Mouse (Mus musculus) intestine, embryonic 15.5 days (tissue): ENCODE measurements around the gene Ephb2. TPM values are rescaled to one million over a fixed set of nuclear protein-coding genes. Genes with fewer than 3 reads are reported as not detected.

Experiments used
- ATAC-seq: fragments of 200-750 bp; cut with Nextera tagmentation; 2 replicates; pipeline ENCODE4 v1.8.0; 2017; ENCODE audit warnings: moderate TSS enrichment, moderate library complexity
- H3K27ac ChIP-seq: fragments of 300-500 bp; sonication (generic); 2 replicates; pipeline ENCODE4 v1.5.1; 2015; ENCODE audit warnings: mild to moderate bottlenecking, inconsistent platforms
- H3K27me3 ChIP-seq: fragments of 300-500 bp; sonication (generic); replicated peaks from 2 replicates; pipeline ENCODE4 v1.6.1; 2015; ENCODE audit warnings: inconsistent platforms
- H3K36me3 ChIP-seq: fragments of 300-500 bp; sonication (generic); 2 replicates; pipeline ENCODE4 v1.6.1; 2015; ENCODE audit warnings: inconsistent platforms
- H3K4me1 ChIP-seq: fragments of 300-500 bp; sonication (generic); replicated peaks from 2 replicates; pipeline ENCODE4 v1.6.1; 2015; ENCODE audit warnings: inconsistent platforms
- H3K4me2 ChIP-seq: fragments of 300-500 bp; sonication (generic); replicated peaks from 2 replicates; pipeline ENCODE4 v1.6.1; 2015; ENCODE audit warnings: mild to moderate bottlenecking, inconsistent platforms
- H3K4me3 ChIP-seq: fragments of 300-500 bp; sonication (generic); replicated peaks from 2 replicates; pipeline ENCODE4 v1.5.1; 2015; ENCODE audit warnings: inconsistent platforms
- H3K9ac ChIP-seq: fragments of 300-500 bp; sonication (generic); 2 replicates; pipeline ENCODE4 v1.6.1; 2015; ENCODE audit warnings: inconsistent platforms
- H3K9me3 ChIP-seq: fragments of 300-500 bp; sonication (generic); 2 replicates; pipeline ENCODE4 v1.6.1; 2016; ENCODE audit warnings: inconsistent platforms
- WGBS: fragments of 180-500 bp; shearing (Covaris S2); methylation state at CpG from one replicate; pipeline ENCODE4 v1.1.7; 2015; 5-methylcytosine and 5-hydroxymethylcytosine counted together
- polyA plus RNA-seq: library from polyadenylated mRNA; unstranded; fragments of >200 nt; fragmentation: Nextera tagmentation; extraction: Ambion mirVana; gene quantifications from 2 replicates; pipeline ENCODE4 v1.2.1, GENCODE M21; 2015

The Ephb2 gene
- polyA plus RNA-seq, 1 experiment from 2014 or later = 8.2 TPM

DNA sequence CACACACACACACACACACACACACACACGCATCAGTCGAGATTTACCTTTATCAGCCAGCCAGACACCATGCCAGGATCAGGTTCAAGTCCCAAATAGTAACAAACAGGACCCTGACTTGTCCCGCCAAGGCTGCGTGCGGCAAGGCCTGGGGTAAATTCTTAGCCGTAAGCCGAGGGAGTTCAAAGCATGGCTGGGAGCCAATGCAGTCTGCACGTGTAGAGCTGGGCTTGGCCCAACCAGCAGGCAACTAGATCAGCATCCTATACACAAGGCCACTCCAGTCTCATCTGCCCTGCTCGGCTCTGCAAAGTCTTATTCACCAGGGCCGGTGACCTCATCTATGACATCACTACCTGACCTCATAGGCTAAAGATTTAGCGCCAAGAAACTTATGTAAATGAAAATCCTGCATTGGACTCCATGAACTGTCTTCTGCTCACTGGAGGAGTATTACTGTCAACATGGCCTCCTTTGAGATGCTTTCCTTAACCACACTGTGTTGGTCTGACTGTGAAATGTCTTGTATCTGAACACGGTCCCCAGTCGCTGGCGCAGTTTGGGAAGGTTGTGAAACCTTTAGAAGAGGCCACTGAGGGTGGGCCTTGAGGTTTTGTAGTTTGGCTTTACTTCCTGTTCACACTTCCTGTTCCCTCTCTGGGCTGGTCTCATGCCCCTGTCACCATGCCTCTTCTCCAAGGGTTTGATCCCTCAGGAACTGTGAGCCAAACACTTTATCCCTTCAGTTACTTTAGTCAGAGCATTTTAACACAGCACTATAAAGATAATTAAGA, 117.4 kb downstream of the Ephb2 start:
- Histone ChIP-seq H3K27ac (no peak overlapping the region), H3K4me2 (no peak overlapping the region), H3K4me1 (peaks cover 15% of the 10 kb centered on the region), H3K36me3 (0 out of 2 replicates have a peak, but pooled peaks cover 3% of the 10 kb centered on the region), H3K9me3 (no peaks in the 10 kb centered on the region), H3K4me3 (no peak overlapping the region), H3K27me3 (no peaks in the 10 kb centered on the region), H3K9ac (no peak overlapping the region)
- 89% methylated on average over 14 of the region's 14 CpGs for WGBS
- ATAC-seq = no peak

DNA sequence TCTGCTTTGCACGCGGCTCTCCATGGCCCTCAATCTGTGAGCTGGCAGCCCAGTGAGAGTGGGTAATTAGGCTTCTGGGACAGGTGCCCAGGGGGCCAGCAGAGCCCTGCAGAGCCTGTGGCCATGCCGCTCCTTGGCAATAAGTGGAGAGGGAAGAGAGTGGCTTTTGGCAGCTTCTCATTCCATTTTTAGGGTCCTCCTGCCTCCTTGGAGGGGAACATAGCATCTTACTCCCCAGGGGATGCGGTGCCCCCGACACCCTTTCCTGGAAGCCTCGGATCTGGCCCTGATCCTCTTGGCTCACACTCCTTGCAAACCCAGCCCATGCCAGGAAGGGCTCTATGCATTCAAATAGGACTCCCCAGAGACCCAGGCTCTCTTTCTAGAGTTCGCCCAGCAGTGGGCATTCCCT, 119.2 kb downstream of the Ephb2 start:
- no peak overlapping the region for H3K9ac ChIP-seq
- H3K27ac ChIP-seq = no peak overlapping the region
- H3K9me3 ChIP-seq = no peaks in the 10 kb centered on the region
- no peaks in the 10 kb centered on the region for H3K27me3 ChIP-seq
- H3K36me3 ChIP-seq = 0 out of 2 replicates have a peak, but pooled peaks cover 3% of the 10 kb centered on the region
- WGBS = 78% methylated on average over 7 of the region's 7 CpGs
- no peak overlapping the region for H3K4me3 ChIP-seq
- peaks cover 15% of the 10 kb centered on the region for H3K4me1 ChIP-seq
- H3K4me2 ChIP-seq = no peak overlapping the region
- ATAC-seq = no peak

DNA sequence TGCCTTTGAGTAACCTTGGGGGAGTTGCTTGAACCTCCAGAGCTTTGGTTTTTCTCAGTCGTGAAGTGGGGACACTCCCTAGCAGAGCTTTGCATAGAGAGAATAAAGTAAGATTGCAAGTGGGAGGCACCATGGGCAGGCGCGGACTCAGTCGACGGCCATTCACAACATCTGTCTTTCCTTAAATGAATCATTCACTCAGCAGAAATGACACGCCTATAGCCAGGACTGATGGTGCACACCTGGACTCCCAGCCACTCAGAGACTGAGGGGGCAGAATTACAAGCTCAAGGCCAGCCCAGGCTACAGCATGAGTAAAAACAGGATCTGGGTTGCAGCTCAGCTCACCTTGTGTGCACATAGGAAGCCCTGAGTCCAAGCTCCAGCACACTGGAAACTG, 121.3 kb downstream of the Ephb2 start:
- H3K4me2 ChIP-seq = no peak overlapping the region
- H3K4me3 ChIP-seq = no peak overlapping the region
- no peak overlapping the region for H3K27ac ChIP-seq
- peak; percentile 66 for ATAC-seq
- 29% methylated on average over 6 of the region's 6 CpGs for WGBS
- H3K4me1 ChIP-seq = peaks cover 10% of the 10 kb centered on the region; the same call in 1 of the 2 replicates
- H3K36me3 ChIP-seq = 0 out of 2 replicates have a peak, but pooled peaks cover 3% of the 10 kb centered on the region
- H3K9ac ChIP-seq = no peak overlapping the region
- no peaks in the 10 kb centered on the region for H3K9me3 ChIP-seq
- H3K27me3 ChIP-seq = no peaks in the 10 kb centered on the region

DNA sequence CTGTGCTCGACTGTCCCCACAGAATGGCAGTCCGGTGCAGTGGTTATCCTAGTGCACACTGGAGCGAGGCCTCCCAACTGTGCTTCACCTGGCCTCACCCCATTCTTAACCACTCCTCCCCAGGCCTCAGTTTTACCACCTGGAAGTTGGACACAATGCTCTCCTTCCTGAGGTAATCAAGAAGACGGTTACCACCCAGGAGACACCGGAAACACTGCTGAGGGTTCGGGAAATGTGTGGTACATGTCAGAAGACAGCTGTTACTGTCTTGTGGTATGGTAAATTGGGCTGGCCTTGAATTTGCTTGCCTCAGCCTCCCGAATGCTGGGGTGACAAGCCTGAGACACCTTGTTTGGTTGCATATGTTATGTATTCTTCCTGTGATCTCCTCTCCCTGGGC, 121.9 kb downstream of the Ephb2 start:
- H3K36me3 ChIP-seq = 0 out of 2 replicates have a peak, but pooled peaks cover 3% of the 10 kb centered on the region
- ATAC-seq = no peak
- H3K9me3 ChIP-seq = no peaks in the 10 kb centered on the region
- no peak overlapping the region for H3K4me2 ChIP-seq
- H3K27ac ChIP-seq = no peak overlapping the region
- H3K4me3 ChIP-seq = no peak overlapping the region
- H3K4me1 ChIP-seq = peaks cover 13% of the 10 kb centered on the region; the same call in 1 of the 2 replicates
- H3K9ac ChIP-seq = no peak overlapping the region
- no peaks in the 10 kb centered on the region for H3K27me3 ChIP-seq
- 86% methylated on average over 7 of the region's 7 CpGs for WGBS

DNA sequence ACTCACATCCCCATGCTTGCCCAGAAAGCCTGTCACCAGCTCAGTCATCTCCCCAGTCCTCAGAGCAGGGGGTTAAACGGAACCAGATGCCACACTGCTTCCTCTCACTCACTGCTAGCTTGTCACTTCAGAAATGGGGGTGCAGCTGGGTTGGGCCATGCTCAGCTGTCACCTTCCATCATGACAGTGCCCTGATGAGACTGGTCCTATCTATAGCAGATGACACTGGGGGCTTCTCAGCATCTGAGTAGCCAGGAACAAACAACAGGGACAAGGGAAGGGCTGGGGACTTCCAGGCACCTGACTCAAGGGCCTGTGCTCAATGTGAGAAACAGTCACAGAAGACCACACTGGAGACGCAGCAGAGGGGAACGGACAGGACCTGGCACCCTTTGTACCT, 122.4 kb downstream of the Ephb2 start:
- Histone ChIP-seq H3K36me3 (0 out of 2 replicates have a peak, but pooled peaks cover under 1% of the 10 kb centered on the region), H3K4me2 (no peak overlapping the region), H3K27me3 (no peaks in the 10 kb centered on the region), H3K9me3 (no peaks in the 10 kb centered on the region), H3K27ac (no peak overlapping the region), H3K9ac (no peak overlapping the region), H3K4me1 (peaks cover 16% of the 10 kb centered on the region; the same call in 1 of the 2 replicates), H3K4me3 (no peak overlapping the region)
- no peak for ATAC-seq
- WGBS = 74% methylated on average over 3 of the region's 3 CpGs

DNA sequence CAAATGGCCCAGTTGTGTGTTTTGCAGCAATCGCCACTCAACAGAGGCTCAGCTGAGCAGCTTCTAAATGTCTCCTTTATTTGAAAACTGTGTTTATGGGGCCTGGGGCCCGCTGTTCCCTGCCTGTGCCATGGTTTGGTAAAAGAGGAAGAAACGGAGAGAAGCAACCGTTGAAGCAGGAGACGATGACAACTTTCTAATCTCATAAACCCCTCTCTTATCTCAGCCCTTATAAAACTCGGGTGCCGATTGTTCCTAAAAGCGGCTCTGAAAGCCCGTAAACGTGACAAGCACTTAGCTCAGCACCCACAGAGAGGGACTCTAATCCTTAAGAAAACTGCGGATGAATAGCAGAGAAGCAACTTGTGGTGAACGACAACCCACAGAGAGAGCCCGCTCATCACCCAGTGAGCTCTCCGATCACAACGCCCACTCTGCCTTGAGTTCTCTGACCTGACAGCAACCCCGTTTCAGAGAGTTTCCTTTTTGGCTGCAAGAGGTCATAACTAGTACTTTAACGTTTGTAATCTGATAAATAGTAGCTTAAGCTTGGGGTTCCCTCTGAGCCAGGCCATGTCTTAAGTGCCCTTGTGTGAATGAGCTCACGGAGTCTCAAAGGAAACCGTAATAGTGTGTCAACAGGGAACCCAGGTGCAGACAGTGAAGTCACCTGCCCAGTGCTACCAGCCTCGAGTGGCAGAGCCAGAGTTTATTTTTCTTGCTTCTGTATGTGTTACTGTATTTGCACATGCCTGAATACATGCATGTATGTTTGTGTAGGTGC, 123.6 kb downstream of the Ephb2 start:
- Histone ChIP-seq H3K4me2 (peak overlapping the region; percentile 17), H3K9ac (no peak overlapping the region), H3K27ac (no peak overlapping the region), H3K36me3 (no peaks in the 10 kb centered on the region), H3K4me1 (peaks cover 16% of the 10 kb centered on the region; the same call in 1 of the 2 replicates), H3K9me3 (no peaks in the 10 kb centered on the region), H3K27me3 (no peaks in the 10 kb centered on the region), H3K4me3 (no peak overlapping the region)
- 32% methylated on average over 20 of the region's 20 CpGs for WGBS
- no peak for ATAC-seq

DNA sequence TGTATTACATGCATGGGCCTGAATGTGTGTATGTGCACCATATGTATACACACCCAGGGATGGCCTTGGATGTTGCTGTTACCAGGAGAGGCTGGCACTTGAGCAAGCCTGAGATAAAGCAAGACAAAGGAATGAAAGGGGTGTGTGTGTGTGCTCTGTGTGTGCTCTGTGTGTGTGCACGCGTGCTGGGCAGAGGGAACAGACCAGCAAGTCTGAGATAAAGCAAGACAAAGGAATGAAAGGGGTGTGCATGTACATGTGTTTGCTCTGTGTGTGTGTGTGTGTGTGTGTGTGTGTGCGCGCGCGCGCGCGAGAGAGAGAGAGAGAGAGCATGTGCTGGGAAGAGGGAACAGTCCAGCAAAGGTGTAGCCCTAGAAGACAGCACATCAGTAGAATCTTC, 125.4 kb downstream of the Ephb2 start:
- no peaks in the 10 kb centered on the region for H3K36me3 ChIP-seq
- H3K9me3 ChIP-seq = no peaks in the 10 kb centered on the region
- H3K4me2 ChIP-seq = no peak overlapping the region
- H3K4me3 ChIP-seq = no peak overlapping the region
- no peak overlapping the region for H3K27ac ChIP-seq
- WGBS = 93% methylated on average over 9 of the region's 9 CpGs
- no peak for ATAC-seq
- H3K4me1 ChIP-seq = peaks cover 16% of the 10 kb centered on the region; the same call in 1 of the 2 replicates
- H3K27me3 ChIP-seq = no peaks in the 10 kb centered on the region
- no peak overlapping the region for H3K9ac ChIP-seq

DNA sequence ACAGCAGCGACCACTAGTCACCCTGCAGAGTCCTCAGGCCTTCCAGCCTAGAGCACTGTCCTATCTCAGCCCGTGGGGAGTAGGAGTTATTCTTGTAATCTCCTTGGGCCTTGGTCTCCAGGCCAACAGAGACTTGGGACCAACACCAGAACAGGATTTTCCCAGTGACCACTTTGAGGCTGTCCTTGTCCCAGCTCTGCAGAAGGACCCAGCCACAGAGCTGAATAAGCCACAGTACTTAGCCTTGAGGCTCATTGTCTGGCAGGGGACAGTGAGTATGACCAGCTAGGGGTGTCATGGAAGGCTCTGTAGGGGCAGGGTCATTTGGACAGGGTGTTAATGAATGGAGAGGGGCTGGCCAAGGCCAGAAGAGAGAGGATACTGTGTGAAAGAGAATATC, 126.8 kb downstream of the Ephb2 start:
- no peaks in the 10 kb centered on the region for H3K27me3 ChIP-seq
- H3K4me2 ChIP-seq = no peak overlapping the region
- no peaks in the 10 kb centered on the region for H3K9me3 ChIP-seq
- 52% methylated on average over 2 of the region's 2 CpGs for WGBS
- no peak overlapping the region for H3K4me3 ChIP-seq
- H3K27ac ChIP-seq = no peak overlapping the region
- no peak overlapping the region for H3K9ac ChIP-seq
- ATAC-seq = no peak
- no peaks in the 10 kb centered on the region for H3K36me3 ChIP-seq
- 0 out of 2 replicates have a peak, but pooled peaks cover 8% of the 10 kb centered on the region for H3K4me1 ChIP-seq

DNA sequence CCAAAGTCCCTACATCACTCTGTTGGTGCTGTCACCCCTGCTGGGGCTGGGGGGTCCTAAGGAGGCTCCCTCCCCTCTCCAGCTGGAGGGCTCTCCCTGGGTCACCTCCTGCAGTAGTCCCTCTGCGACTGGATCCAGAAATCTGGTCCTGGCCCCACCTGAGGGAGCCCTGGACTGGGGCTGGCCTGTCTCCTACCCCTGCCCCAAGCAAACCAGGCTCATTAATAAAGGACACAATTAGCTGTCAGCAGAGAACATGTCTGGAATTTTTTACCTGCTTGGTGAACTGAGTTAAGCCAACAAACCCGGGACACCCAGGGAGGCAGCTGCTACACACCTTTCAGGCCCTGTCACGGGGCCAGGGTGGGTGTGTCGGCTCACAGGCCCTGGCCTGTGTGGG, 129.1 kb downstream of the Ephb2 start:
- ATAC-seq = no peak
- H3K4me1 ChIP-seq = 0 out of 2 replicates have a peak, but pooled peaks cover 5% of the 10 kb centered on the region
- H3K9ac ChIP-seq = no peak overlapping the region
- WGBS = 61% methylated on average over 4 of the region's 4 CpGs
- H3K36me3 ChIP-seq = no peaks in the 10 kb centered on the region
- no peak overlapping the region for H3K27ac ChIP-seq
- no peaks in the 10 kb centered on the region for H3K27me3 ChIP-seq
- H3K9me3 ChIP-seq = no peaks in the 10 kb centered on the region
- no peak overlapping the region for H3K4me3 ChIP-seq
- no peak overlapping the region for H3K4me2 ChIP-seq

DNA sequence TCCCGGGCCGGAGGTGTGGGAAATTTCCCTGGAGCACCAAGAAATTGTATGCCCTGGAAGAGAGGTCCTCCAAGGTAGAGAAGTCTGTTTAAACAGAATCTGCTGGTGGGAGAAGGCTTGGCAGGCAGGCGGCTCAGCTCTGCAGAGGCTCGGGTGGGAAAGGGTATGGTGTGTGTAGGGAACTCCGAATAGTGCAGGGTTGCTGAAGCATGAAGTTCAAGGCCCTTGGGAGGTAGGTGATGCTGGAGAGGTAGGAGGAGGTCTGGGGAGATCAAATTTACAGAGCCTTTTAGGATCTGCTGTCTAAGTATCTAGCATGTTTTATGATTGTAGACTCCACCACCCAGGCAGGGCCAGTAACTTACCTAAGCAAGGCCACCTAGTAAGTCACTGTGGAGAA, 130.7 kb downstream of the Ephb2 start:
- H3K27ac ChIP-seq = no peak overlapping the region

DNA sequence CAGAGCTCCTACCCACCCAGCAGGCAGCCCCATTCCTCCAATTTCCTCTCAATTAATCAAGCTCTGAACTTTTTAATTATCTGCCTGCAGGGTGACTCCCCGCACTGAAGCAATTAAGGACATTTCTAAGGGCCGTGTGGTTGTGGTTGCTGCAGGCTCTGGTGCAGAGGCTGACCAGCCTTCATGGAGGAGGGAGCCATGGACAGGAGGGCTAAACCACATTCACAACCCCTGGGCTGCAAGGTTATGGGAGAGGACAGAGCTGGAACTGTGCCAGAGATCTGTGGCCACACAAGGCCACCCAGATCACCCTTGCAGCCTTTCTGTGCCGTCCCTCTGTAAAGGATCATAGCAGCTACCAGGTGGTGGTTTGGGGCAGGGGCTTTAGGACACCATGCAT, 131.2 kb downstream of the Ephb2 start:
- Histone ChIP-seq H3K4me3 (no peak overlapping the region), H3K4me2 (no peak overlapping the region), H3K9me3 (no peaks in the 10 kb centered on the region), H3K9ac (no peak overlapping the region), H3K36me3 (no peaks in the 10 kb centered on the region), H3K4me1 (0 out of 2 replicates have a peak, but pooled peaks cover 5% of the 10 kb centered on the region), H3K27me3 (no peaks in the 10 kb centered on the region), H3K27ac (no peak overlapping the region)
- ATAC-seq = no peak
- WGBS = 49% methylated on average over 3 of the region's 3 CpGs

More for the DNA sequence above, 130.7 kb downstream of the Ephb2 start:
- Histone ChIP-seq H3K9ac (no peak overlapping the region), H3K27me3 (no peaks in the 10 kb centered on the region), H3K4me2 (no peak overlapping the region), H3K9me3 (no peaks in the 10 kb centered on the region), H3K36me3 (no peaks in the 10 kb centered on the region), H3K4me1 (0 out of 2 replicates have a peak, but pooled peaks cover 5% of the 10 kb centered on the region), H3K4me3 (no peak overlapping the region)
- ATAC-seq = no peak
- WGBS = 71% methylated on average over 5 of the region's 5 CpGs

DNA sequence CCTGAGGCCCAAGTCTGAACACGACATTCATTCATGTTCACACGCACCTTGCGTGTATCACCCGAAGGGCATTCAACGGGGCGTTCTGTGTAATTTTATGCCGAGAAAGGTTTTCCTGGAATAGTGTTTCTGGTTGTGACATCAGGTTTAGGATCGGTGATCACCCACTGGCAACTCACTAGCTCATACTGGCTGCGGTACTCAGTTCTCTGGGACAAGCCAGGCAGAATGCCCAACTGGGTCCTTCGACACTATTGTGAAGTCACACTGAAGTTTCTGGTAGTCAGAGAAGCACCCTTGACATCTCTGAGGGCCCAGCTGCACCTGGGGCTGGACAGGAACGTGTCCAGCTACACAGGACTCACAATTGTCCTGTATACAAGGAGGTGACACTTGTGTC, 132.4 kb downstream of the Ephb2 start:
- no peaks in the 10 kb centered on the region for H3K36me3 ChIP-seq
- H3K9ac ChIP-seq = no peak overlapping the region
- no peak overlapping the region for H3K4me2 ChIP-seq
- ATAC-seq = no peak
- 91% methylated on average over 11 of the region's 11 CpGs for WGBS
- H3K4me1 ChIP-seq = 0 out of 2 replicates have a peak, but pooled peaks cover 3% of the 10 kb centered on the region
- no peak overlapping the region for H3K4me3 ChIP-seq
- H3K27me3 ChIP-seq = no peaks in the 10 kb centered on the region
- no peak overlapping the region for H3K27ac ChIP-seq
- no peaks in the 10 kb centered on the region for H3K9me3 ChIP-seq
